Mouse (Mus musculus) naive thymus-derived CD4-positive, alpha-beta T cell, adult 2 months (primary cell): Measurements from ENCODE around the gene Bax.
"Not testable (repeated sequence)": the region's sequence is repeated elsewhere in the genome, so short reads cannot be mapped to it uniquely, and the experiment has no call there.

ENCODE experiments used
- DNase-seq: peaks from one replicate; pipeline ENCODE4 v3.0.0-alpha.2; 2011; ENCODE audit warnings: low read depth

Gene Bax

GRCm38 (mm10) chr7:45466283-45467089 lies at the start of gene Bax:
TSS of gene Bax (minus strand) at chr7:45466898.
- peak; percentile 95 for DNase-seq

GRCm38 (mm10) chr7:45515436-45515835 lies 48.7 kb upstream of the Bax start:
- no peak for DNase-seq

- DNase-seq = no peak
Measured at GRCm38 (mm10) chr7:45514411-45514810, 47.7 kb upstream of the Bax start.

GRCm38 (mm10) chr7:45509912-45510787 lies 43.5 kb upstream of the Bax start, which contains the start of gene Nucb1:
TSS of gene Nucb1 (minus strand) at chr7:45510406.
- peak; percentile 96 for DNase-seq

- DNase-seq = no peak
Measured at GRCm38 (mm10) chr7:45509181-45509882, 42.6 kb upstream of the Bax start.

- no peak for DNase-seq
Measured at GRCm38 (mm10) chr7:45508561-45508960, 41.9 kb upstream of the Bax start.

DNA sequence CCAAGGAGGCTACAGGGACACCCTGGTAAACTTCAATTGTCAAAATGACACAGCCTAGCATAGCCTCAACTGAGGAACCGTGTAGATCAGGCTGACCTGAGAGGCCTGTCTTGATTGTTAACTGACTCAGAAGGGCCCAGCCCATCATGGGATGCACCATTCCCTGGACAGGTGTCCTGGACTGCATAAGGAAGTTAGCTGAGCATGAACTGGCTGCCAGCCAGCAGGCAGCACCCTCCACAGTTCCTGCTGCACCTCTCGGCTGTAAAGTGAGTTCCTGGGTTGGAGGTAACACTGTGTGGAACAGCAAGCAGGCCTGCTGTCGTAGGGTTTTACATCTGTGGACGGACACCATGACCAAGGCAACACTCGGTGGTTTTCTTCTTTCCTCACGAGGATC lies 40.9 kb upstream of the Bax start:
- DNase-seq = no peak

DNA sequence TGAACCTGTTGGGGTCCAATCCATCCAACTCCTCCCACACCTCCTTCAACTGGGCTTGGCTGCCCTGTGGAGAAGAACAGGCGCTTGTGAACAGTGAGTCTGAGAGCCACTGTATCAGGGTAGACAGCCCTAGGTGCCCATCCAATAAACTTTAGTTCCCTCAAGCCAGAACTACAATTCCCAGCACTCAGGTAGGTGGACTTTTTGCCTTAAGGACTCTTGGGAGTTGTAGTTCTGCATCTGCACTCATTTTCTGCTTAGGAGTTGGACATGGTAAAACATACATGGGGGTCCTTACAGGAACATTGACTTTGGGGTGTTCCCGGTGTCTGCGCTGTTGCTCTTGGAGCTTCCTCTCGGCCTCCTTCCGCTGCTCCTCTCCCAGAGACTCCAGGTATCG lies 31.7 kb upstream of the Bax start:
- DNase-seq = no peak

GRCm38 (mm10) chr7:45494548-45494947 lies 27.9 kb upstream of the Bax start:
- no peak for DNase-seq

- no peak for DNase-seq
Measured at GRCm38 (mm10) chr7:45492951-45493350, 26.3 kb upstream of the Bax start.

- DNase-seq = no peak
Measured at GRCm38 (mm10) chr7:45492225-45492844, 25.6 kb upstream of the Bax start.

DNA sequence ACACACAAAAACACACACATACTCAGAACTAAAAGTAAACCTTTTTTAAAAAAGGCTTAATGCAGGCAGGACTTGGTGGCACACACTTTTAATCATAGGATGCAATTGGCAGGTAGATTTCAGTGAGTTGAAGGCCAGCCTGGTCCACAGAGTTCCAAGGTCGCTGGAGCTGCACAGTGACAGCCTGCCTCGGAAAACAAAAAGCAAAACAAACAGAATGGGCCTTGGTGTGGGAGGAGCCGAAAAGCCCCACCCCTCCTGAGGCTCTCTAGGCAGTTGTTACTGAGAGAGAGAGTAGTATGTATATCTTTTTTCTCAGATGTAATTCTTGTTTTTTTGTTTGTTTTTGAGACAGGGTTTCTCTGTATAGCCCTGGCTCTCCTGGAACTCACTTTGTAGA lies 24.6 kb upstream of the Bax start:
- no peak for DNase-seq

DNA sequence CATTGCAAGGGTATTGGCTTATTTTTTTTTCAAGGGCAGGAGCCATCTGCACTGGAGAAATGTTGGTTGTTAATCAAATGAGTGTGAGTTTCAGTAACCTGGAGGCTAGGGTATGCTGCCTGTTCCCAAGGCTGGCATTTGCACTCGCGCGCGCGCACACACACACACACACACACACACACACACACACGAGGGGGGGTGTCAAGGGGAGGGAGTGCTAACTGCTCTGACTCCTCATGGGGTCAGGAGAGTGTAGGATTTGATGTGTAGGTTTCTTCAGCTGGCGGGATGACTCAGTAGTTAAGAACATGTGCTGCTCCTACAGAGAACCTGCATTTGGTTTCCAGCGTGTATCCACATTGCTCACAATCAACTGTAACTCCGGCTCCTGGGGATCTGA lies 24.1 kb upstream of the Bax start:
- no peak for DNase-seq

GRCm38 (mm10) chr7:45489578-45489977 lies 22.9 kb upstream of the Bax start:
- DNase-seq = no peak

- DNase-seq = peak; percentile 43
Measured at GRCm38 (mm10) chr7:45488293-45489204, 21.9 kb upstream of the Bax start, which contains the start of gene Dhdh. TSS of gene Dhdh (minus strand) at chr7:45488805.

GRCm38 (mm10) chr7:45487861-45488292 lies 21.2 kb upstream of the Bax start:
- no peak for DNase-seq

DNA sequence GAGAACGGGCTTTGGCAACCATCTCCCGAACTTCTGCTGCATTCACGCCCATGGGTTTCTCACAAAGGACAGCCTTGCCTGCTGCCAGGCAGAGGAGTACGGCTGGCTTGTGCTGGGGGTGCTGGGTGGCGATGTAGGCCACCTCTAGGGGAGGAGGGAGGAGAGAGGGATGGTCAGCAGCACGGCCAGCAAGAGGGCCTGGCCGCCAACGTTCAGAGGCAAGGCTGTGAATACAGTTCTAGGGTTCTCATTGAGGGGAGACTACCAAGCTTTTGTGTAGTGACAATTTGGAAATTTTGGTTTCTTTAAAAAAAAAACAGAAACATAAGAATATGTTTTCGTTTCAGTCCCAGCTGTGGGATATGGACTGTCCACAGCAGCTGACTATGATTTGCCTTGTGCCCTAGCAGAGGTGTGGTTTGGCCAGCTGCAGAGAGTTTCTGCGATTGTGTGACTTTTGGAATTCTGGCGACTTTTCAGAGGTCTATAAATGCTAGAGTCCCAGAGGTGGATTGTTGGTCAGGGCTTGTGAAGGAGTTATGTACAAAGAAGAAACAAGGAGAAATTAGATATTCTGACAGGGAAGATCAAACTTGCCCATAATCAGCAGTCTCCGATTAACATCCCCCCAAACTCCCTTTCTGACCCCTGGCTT lies 20.2 kb upstream of the Bax start, which contains the start of gene Gm45808:
Gm45808 (minus strand) TSS at position 51 of the 655 bp plus-strand sequence.
- DNase-seq = no peak

GRCm38 (mm10) chr7:45486158-45486557 lies 19.5 kb upstream of the Bax start:
- no peak for DNase-seq

DNA sequence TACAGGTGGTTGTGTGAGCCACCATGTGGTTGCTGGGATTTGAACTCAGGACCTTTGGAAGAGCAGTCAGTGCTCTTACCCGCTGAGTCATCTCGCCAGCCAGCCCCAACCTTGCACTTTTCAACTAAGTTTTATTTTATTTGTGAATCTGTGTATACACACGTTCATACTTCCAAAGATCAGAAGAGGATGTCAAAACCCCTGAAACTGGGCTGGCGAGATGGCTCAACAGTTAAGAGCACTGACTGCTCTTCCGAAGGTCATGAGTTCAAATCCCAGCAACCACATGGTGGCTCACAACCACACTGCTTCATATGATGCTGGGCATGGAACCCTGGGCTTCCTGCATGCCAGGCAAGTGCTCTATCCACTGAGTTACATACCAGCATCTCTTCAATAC lies 18.3 kb upstream of the Bax start:
- not testable (repeated sequence) for DNase-seq

DNA sequence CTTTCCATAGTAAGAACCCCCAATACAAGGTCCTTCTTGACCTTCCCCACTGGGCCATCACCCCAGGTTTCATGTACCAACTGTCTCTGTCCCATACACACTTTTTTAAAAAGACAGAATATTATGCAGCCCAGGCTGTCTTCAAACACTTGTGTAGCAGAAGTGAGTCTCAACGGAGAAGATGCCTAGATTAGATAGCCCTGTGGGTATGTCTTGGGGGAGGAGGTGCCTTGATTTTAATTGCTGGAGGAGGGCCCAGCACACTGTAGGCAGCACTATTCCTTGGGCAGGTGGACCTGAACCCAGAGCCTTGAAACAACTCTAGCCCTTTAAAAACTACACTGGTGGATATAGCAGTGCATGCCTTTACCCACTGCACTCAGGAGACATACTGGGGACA lies 15.5 kb upstream of the Bax start:
- DNase-seq = no peak
